Mouse (Mus musculus) ES-E14 (cell line): ENCODE results near the gene Atp6v0e2. TPM values are rescaled to one million over a fixed set of nuclear protein-coding genes. Genes with fewer than 3 reads are reported as not detected.

Experiments used
- DNase-seq: peaks from one replicate; pipeline ENCODE4 v3.0.0-alpha.2; 2013; ENCODE audit warnings: low read depth, low spot score
- H3K27ac ChIP-seq: 2 replicates; pipeline ENCODE4 v1.5.1; 2012; ENCODE audit warnings: low read depth, mild to moderate bottlenecking, low read length, moderate library complexity, mixed read lengths; ENCODE audit not compliant: poor library complexity, insufficient read depth, severe bottlenecking
- H3K36me3 ChIP-seq: 2 replicates; pipeline ENCODE4 v1.6.1; 2012; ENCODE audit warnings: mild to moderate bottlenecking, low read length, moderate library complexity, mixed read lengths; ENCODE audit not compliant: control insufficient read depth, poor library complexity, insufficient read depth, severe bottlenecking
- H3K4me1 ChIP-seq, 2 experiments: fragments of 150-350 bp in 1 of 2; sonication (generic) in 1 of 2; 2 replicates each; pipeline ENCODE4 v1.6.1; 2012; ENCODE audit warnings: low read length in 2 of 2, mild to moderate bottlenecking in 1 of 2, mixed read lengths in 1 of 2; ENCODE audit not compliant: control insufficient read depth in 2 of 2, insufficient read depth in 2 of 2, poor library complexity in 1 of 2
- H3K4me3 ChIP-seq, 2 experiments: fragments of 150-350 bp in 1 of 2; sonication (generic) in 1 of 2; 2 replicates each; pipeline ENCODE4 v1.5.1; 2012; ENCODE audit warnings: low read length in 2 of 2, low read depth in 1 of 2, mild to moderate bottlenecking in 1 of 2, mixed read lengths in 1 of 2; ENCODE audit not compliant: insufficient read depth in 1 of 2, poor library complexity in 1 of 2, severe bottlenecking in 1 of 2
- H3K9ac ChIP-seq: 2 replicates; pipeline ENCODE4 v1.6.1; 2012; ENCODE audit warnings: low read depth, mild to moderate bottlenecking, low read length, mixed read lengths; ENCODE audit not compliant: poor library complexity, insufficient read depth, severe bottlenecking
- H3K9me3 ChIP-seq: fragments of 150-350 bp; sonication (generic); 2 replicates; pipeline ENCODE4 v1.6.1; 2012; ENCODE audit warnings: low read depth, mild to moderate bottlenecking, low read length; ENCODE audit not compliant: control insufficient read depth, insufficient read depth
- CHD2 ChIP-seq: IDR thresholded peaks from 2 replicates; pipeline ENCODE4 v1.6.1; 2014; ENCODE audit warnings: mild to moderate bottlenecking, low read depth, low read length, inconsistent platforms
- HCFC1 ChIP-seq: IDR thresholded peaks from 2 replicates; pipeline ENCODE4 v1.6.1; 2012; ENCODE audit warnings: low read length, inconsistent platforms, borderline replicate concordance; ENCODE audit not compliant: insufficient read depth
- MAFK ChIP-seq: IDR thresholded peaks from 2 replicates; pipeline ENCODE4 v1.6.1; 2014; ENCODE audit warnings: mild to moderate bottlenecking, low read depth, low read length, inconsistent platforms; ENCODE audit not compliant: insufficient read depth
- ZC3H11A ChIP-seq: IDR thresholded peaks from 2 replicates; pipeline ENCODE4 v1.6.1; 2012; ENCODE audit warnings: low read depth, mild to moderate bottlenecking, inconsistent platforms, low read length, borderline replicate concordance
- ZNF384 ChIP-seq: IDR thresholded peaks from 2 replicates; pipeline ENCODE4 v1.6.1; 2012; ENCODE audit warnings: low read depth, low read length, inconsistent platforms
- in situ Hi-C, 2 experiments: fragments of 600-800 bp; cut with MboI; formaldehyde crosslinking; loops; one replicate each; pipeline ENCODE4 v1.15.1; 2025; ENCODE audit warnings: low sequenced_read_pairs in 2 of 2, inconsistent platforms in 1 of 2; ENCODE audit not compliant: unreplicated experiment in 2 of 2
- total RNA-seq: library from RNA; depleted of rRNA; stranded (reverse); fragments of 300-350 nt; gene quantifications from 2 replicates; pipeline ENCODE4 v1.2.3, GENCODE M21; 2012

Atp6v0e2 gene
- total RNA-seq, 1 experiment, result 15.9 TPM

- no peak overlapping the region for H3K4me3 ChIP-seq
- no peak for TF ChIP-seq ZC3H11A
- no peak for TF ChIP-seq ZNF384
- no peak for TF ChIP-seq MAFK
- no peak for TF ChIP-seq HCFC1
- TF ChIP-seq CHD2, result no peak
- no peaks in the 10 kb centered on the region for H3K4me1 ChIP-seq
- H3K36me3 ChIP-seq, result no peaks in the 10 kb centered on the region
- no peak for DNase-seq
- H3K27ac ChIP-seq, result no peak overlapping the region
- in situ Hi-C loops, result no loop called here
- no peak overlapping the region for H3K9ac ChIP-seq
- no peaks in the 10 kb centered on the region for H3K9me3 ChIP-seq
These were observed 30.9 kb downstream of the Atp6v0e2 start for GRCm38 (mm10) chr6:48568036-48568984.

- DNase-seq, result no peak
- Histone ChIP-seq H3K4me3 (no peak overlapping the region), H3K36me3 (no peaks in the 10 kb centered on the region), H3K9me3 (no peaks in the 10 kb centered on the region), H3K9ac (no peak overlapping the region), H3K27ac (no peak overlapping the region), H3K4me1 (no peaks in the 10 kb centered on the region)
- TF ChIP-seq CHD2, result no peak
- TF ChIP-seq MAFK, result no peak
- no peak for TF ChIP-seq HCFC1
- no peak for TF ChIP-seq ZNF384
- in situ Hi-C loops, result no loop called here
These were observed 31.8 kb downstream of the Atp6v0e2 start for GRCm38 (mm10) chr6:48569065-48569807.

- in situ Hi-C loops, result no loop called here
- H3K9ac ChIP-seq, result no peak overlapping the region
These were observed 34.6 kb downstream of the Atp6v0e2 start for GRCm38 (mm10) chr6:48572014-48572413.

GRCm38 (mm10) chr6:48572572-48573061, 35.2 kb downstream of the Atp6v0e2 start, which contains the start of gene Rarres2:
TSS of gene Rarres2 (minus strand) at chr6:48572789.
- in situ Hi-C loops, result no loop called here
- TF ChIP-seq MAFK (no peak), CHD2 (no peak), HCFC1 (no peak), ZC3H11A (no peak), ZNF384 (no peak)
- H3K9ac ChIP-seq, result no peak within 1 kb of the TSS
- H3K9me3 ChIP-seq, result no peaks in the 10 kb centered on the region
- no peak within 1 kb of the TSS for H3K27ac ChIP-seq
- no peak within 1 kb of the TSS for H3K4me3 ChIP-seq
- no peaks in the 10 kb centered on the region for H3K4me1 ChIP-seq
- DNase-seq, result no peak
- no peaks in the 10 kb centered on the region for H3K36me3 ChIP-seq

More at GRCm38 (mm10) chr6:48572014-48572413, 34.6 kb downstream of the Atp6v0e2 start:
- no peak for DNase-seq
- H3K36me3 ChIP-seq, result no peaks in the 10 kb centered on the region
- no peaks in the 10 kb centered on the region for H3K4me1 ChIP-seq
- no peak overlapping the region for H3K4me3 ChIP-seq
- TF ChIP-seq MAFK (no peak), ZNF384 (no peak), HCFC1 (no peak), ZC3H11A (no peak), CHD2 (no peak)
- no peaks in the 10 kb centered on the region for H3K9me3 ChIP-seq
- no peak overlapping the region for H3K27ac ChIP-seq
